Mouse (Mus musculus) lung, embryonic 14.5 days (tissue): ENCODE measurements at regions not wholly inside any gene's neighbourhood (a gene's known extent, or its start where the extent isn't known, plus 50 kb on each side); places are given as distances from the start of the nearest gene placed in this dataset.

ENCODE experiments used
- ATAC-seq: fragments of 200-750 bp; cut with Nextera tagmentation; 2 replicates; pipeline ENCODE4 v1.8.0; 2017; ENCODE audit warnings: mild to moderate bottlenecking, moderate TSS enrichment, moderate library complexity; ENCODE audit not compliant: insufficient read depth
- DNase-seq: peaks from one replicate; pipeline ENCODE4 v3.0.0-alpha.2; 2015
- H3K27ac ChIP-seq: fragments of 300-500 bp; sonication (generic); 2 replicates; pipeline ENCODE4 v1.5.1; 2014; ENCODE audit warnings: low read depth, mild to moderate bottlenecking, moderate library complexity
- H3K27me3 ChIP-seq: fragments of 300-500 bp; sonication (generic); 2 replicates; pipeline ENCODE4 v1.6.1; 2014; ENCODE audit warnings: low read length, control low read depth; ENCODE audit not compliant: insufficient read depth
- H3K36me3 ChIP-seq: fragments of 300-500 bp; sonication (generic); 2 replicates; pipeline ENCODE4 v1.6.1; 2014; ENCODE audit warnings: control low read depth; ENCODE audit not compliant: insufficient read depth
- H3K4me1 ChIP-seq: fragments of 300-500 bp; sonication (generic); 2 replicates; pipeline ENCODE4 v1.6.1; 2014; ENCODE audit warnings: antibody characterized with exemption, control low read depth; ENCODE audit not compliant: insufficient read depth
- H3K4me2 ChIP-seq: fragments of 300-500 bp; sonication (generic); 2 replicates; pipeline ENCODE4 v1.6.1; 2014; ENCODE audit warnings: mild to moderate bottlenecking
- H3K4me3 ChIP-seq: fragments of 300-500 bp; sonication (generic); 2 replicates; pipeline ENCODE4 v1.5.1; 2014; ENCODE audit warnings: low read depth, low read length
- H3K9ac ChIP-seq: fragments of 300-500 bp; sonication (generic); 2 replicates; pipeline ENCODE4 v1.6.1; 2014
- H3K9me3 ChIP-seq: fragments of 300-500 bp; sonication (generic); 2 replicates; pipeline ENCODE4 v1.6.1; 2016; ENCODE audit warnings: low read depth, low read length, control low read depth
- CTCF ChIP-seq: IDR thresholded peaks from 2 replicates; pipeline ENCODE4 v1.5.1; 2016; ENCODE audit warnings: antibody characterized with exemption, low read depth
- WGBS: fragments of 180-500 bp; shearing (Covaris S2); extraction: QIAGEN DNeasy Blood & Tissue Kit; methylation state at CpG from one replicate; pipeline ENCODE4 v1.1.7; 2014; 5-methylcytosine and 5-hydroxymethylcytosine counted together

DNA sequence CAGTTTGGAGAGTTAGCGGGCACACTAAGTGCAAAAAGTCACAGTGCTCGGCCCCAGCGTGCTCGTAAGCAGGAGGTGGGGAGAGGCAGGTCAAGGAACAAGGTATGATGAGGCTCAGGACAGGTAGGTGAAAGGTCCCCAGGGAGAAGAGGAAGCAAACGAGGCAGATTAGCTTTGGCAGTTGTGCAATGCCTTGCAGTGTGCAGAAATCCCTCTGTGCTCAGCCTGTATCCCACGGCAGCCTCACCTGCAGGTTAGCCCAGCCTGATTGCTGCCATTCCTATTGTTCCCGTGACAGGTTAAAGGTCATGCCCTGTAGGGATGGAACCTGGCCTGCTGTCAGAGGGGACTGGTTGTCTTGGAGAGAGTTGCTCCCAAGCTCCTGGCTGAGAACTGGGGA, 257.6 kb downstream of the Zfp704 start:
- WGBS: 57% methylated on average over 7 of the region's 7 CpGs
- TF ChIP-seq CTCF: no peak
- Histone ChIP-seq H3K9me3 (no peaks in the 10 kb centered on the region), H3K9ac (no peak overlapping the region), H3K27ac (no peak overlapping the region), H3K36me3 (no peaks in the 10 kb centered on the region), H3K4me3 (no peak overlapping the region), H3K4me1 (no peaks in the 10 kb centered on the region), H3K4me2 (no peak overlapping the region), H3K27me3 (no peaks in the 10 kb centered on the region)
- no peak for ATAC-seq
- no peak for DNase-seq

DNA sequence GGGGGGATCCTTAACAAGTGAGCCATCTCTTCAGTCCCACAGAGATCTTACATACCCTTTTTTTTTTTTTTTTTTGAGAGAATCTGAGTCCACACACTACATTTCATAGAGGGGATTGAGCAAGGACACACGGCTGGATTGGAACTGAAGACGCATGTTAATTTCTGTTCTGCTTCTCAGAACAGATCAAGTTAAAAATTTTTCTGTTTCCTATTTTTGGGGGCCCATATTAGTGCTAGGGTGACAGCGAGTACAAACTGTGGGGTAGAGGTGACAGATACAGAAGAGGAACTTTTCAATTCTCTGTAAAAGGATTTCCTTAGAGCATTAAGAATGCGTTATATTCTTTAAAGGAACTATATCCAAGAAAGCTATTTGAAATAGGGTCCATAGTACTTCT, 260.1 kb downstream of the Zfp704 start:
- no peak overlapping the region for H3K4me2 ChIP-seq
- DNase-seq (no peak), ATAC-seq (no peak)
- H3K27me3 ChIP-seq: no peaks in the 10 kb centered on the region
- no peak overlapping the region for H3K9ac ChIP-seq
- H3K27ac ChIP-seq: no peak overlapping the region
- 89% methylated on average over 4 of the region's 4 CpGs for WGBS
- no peaks in the 10 kb centered on the region for H3K4me1 ChIP-seq
- no peaks in the 10 kb centered on the region for H3K36me3 ChIP-seq
- no peak overlapping the region for H3K4me3 ChIP-seq
- no peaks in the 10 kb centered on the region for H3K9me3 ChIP-seq
- no peak for TF ChIP-seq CTCF

GRCm38 (mm10) chr3:9347446-9347860, 262.4 kb downstream of the Zfp704 start:
- peak; percentile 90 for ATAC-seq
- 6% methylated on average over 15 of the region's 15 CpGs for WGBS
- Histone ChIP-seq H3K4me3 (peak overlapping the region; percentile 51), H3K27me3 (no peaks in the 10 kb centered on the region), H3K27ac (no peak overlapping the region), H3K36me3 (no peaks in the 10 kb centered on the region), H3K9me3 (no peaks in the 10 kb centered on the region), H3K4me2 (peak overlapping the region; percentile 96), H3K9ac (peak overlapping the region; percentile 52), H3K4me1 (no peaks in the 10 kb centered on the region)
- DNase-seq: peak; percentile 75
- no peak for TF ChIP-seq CTCF

DNA sequence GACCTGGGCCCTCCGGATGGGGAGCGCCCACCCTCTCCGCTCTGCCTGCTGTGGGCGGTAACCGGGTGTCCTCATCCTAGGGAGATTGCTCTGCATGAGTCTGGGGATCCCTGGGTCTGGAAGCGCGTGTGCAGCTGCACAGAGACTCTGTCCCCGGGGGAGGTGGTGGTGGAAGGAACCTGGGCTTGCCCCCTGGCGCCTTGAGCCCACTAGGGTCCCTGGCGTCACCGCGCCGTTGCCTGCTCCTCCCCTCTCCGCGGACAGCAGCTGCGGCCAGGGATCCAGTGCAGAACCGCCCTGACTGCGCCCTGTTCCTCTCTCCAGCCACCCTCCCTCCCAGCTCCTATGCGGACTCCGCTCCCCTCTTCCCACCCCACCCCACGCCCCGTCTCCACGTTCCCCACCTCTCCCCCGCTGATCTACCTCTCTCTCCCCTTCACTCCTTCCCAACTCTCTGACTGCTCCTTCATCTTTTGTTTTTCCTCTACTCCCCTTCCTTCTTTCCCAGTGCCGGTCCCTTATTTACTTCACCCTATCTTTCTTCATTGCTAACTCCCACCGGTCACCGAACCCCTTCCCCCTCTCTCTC, 262.9 kb downstream of the Zfp704 start:
- H3K9ac ChIP-seq: peak overlapping the region; percentile 52
- WGBS: under 1% methylated on average over 27 of the region's 27 CpGs
- TF ChIP-seq CTCF: no peak

DNA sequence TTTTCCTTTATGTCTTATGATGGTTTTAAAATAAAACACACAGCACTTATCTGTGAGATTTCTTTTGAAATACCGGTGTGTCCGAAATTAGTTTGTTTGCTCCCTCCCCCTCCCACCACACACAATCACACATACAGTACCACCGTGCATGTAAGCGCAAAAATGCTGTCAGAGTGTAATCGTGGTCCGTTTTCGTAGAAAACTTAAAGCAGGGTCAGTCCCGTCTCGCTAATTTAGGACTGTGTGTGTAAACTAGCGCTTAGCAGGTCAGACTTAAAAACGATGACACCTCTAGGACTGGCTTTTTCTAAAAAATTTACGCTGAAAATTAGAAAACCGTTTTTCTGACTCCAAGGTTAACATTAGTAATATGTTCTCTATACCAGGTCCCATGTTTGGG, 263.5 kb downstream of the Zfp704 start:
- ATAC-seq (no peak), DNase-seq (peak; percentile 25)
- no peak for TF ChIP-seq CTCF
- H3K4me1 ChIP-seq: no peaks in the 10 kb centered on the region
- H3K36me3 ChIP-seq: no peaks in the 10 kb centered on the region
- H3K9me3 ChIP-seq: no peaks in the 10 kb centered on the region
- H3K27me3 ChIP-seq: no peaks in the 10 kb centered on the region
- H3K4me2 ChIP-seq: peak overlapping the region; percentile 96
- H3K9ac ChIP-seq: peak overlapping the region; percentile 16; the same call in 1 of the 2 replicates
- H3K27ac ChIP-seq: no peak overlapping the region
- H3K4me3 ChIP-seq: peak overlapping the region; percentile 51
- 6% methylated on average over 13 of the region's 13 CpGs for WGBS

More for the DNA sequence above, 262.9 kb downstream of the Zfp704 start:
- DNase-seq (peak; percentile 62), ATAC-seq (peak; percentile 81)
- Histone ChIP-seq H3K27me3 (no peaks in the 10 kb centered on the region), H3K4me1 (no peaks in the 10 kb centered on the region), H3K4me2 (peak overlapping the region; percentile 96), H3K9me3 (no peaks in the 10 kb centered on the region), H3K4me3 (peak overlapping the region; percentile 51), H3K36me3 (no peaks in the 10 kb centered on the region), H3K27ac (no peak overlapping the region)

DNA sequence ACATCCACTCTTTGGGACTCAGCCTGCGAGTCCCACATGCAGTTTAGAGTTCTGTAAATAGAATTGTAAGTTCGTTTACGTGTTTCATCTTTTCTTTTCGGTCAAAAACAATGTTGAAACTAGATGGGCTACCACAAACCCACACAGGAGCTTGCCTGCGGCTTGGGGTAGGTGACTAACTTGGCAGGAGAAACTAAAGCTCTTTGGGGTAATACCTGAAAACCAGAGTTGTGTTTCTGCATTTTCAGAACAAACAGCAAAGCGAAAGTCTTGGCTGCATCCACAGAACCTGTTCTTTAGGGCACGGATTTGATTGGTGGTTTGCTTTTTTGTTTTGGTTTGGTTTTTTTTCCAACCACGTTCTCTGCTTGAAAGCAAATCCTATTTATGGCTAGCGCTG, 264.0 kb downstream of the Zfp704 start:
- no peak for ATAC-seq
- 38% methylated on average over 9 of the region's 9 CpGs for WGBS

GRCm38 (mm10) chr3:9343586-9343985, 266.3 kb downstream of the Zfp704 start:
- TF ChIP-seq CTCF: no peak
- H3K4me2 ChIP-seq: no peak overlapping the region
- WGBS: 8% methylated on average over 4 of the region's 4 CpGs
- 0 out of 2 replicates have a peak, but pooled peaks cover 4% of the 10 kb centered on the region for H3K4me1 ChIP-seq
- H3K4me3 ChIP-seq: no peak overlapping the region
- DNase-seq: peak; percentile 31
- H3K9ac ChIP-seq: peak overlapping the region; percentile 3; the same call in 1 of the 2 replicates
- H3K36me3 ChIP-seq: no peaks in the 10 kb centered on the region
- H3K9me3 ChIP-seq: no peaks in the 10 kb centered on the region
- ATAC-seq: no peak
- no peaks in the 10 kb centered on the region for H3K27me3 ChIP-seq
- no peak overlapping the region for H3K27ac ChIP-seq

More for the DNA sequence above, 264.0 kb downstream of the Zfp704 start:
- no peaks in the 10 kb centered on the region for H3K4me1 ChIP-seq
- peak overlapping the region; percentile 96 for H3K4me2 ChIP-seq
- no peaks in the 10 kb centered on the region for H3K27me3 ChIP-seq
- peak overlapping the region; percentile 51 for H3K4me3 ChIP-seq
- H3K36me3 ChIP-seq: no peaks in the 10 kb centered on the region
- TF ChIP-seq CTCF: no peak
- no peak overlapping the region for H3K27ac ChIP-seq
- no peak overlapping the region for H3K9ac ChIP-seq
- no peak for DNase-seq
- H3K9me3 ChIP-seq: no peaks in the 10 kb centered on the region
